Mouse (Mus musculus) myocyte (in vitro differentiated cells): ENCODE results near the gene Dupd1. TPM values are rescaled to one million over a fixed set of nuclear protein-coding genes. Genes with fewer than 3 reads are reported as not detected.

Experiments used
- H3K27me3 ChIP-seq: one replicate; pipeline ENCODE4 v1.6.1; 2011; ENCODE audit not compliant: control insufficient read depth, insufficient read depth, insufficient read length
- H3K36me3 ChIP-seq: one replicate; pipeline ENCODE4 v1.6.1; 2011; ENCODE audit not compliant: control insufficient read depth, insufficient read depth
- H3K4me2 ChIP-seq: one replicate; pipeline ENCODE4 v1.6.1; 2011; ENCODE audit warnings: low read depth, control low read depth
- H3K4me3 ChIP-seq: one replicate; pipeline ENCODE4 v1.5.1; 2011; ENCODE audit warnings: mild to moderate bottlenecking, control low read depth, moderate library complexity
- H3K79me2 ChIP-seq: one replicate; pipeline ENCODE4 v1.6.1; 2011; ENCODE audit not compliant: control insufficient read depth, insufficient read depth
- H3ac ChIP-seq: one replicate; pipeline ENCODE4 v1.6.1; 2011; ENCODE audit not compliant: control insufficient read depth, insufficient read length
- CEBPB ChIP-seq: IDR thresholded peaks from 2 replicates; pipeline ENCODE4 v1.6.1; 2011; ENCODE audit warnings: mild to moderate bottlenecking, moderate library complexity; ENCODE audit not compliant: poor library complexity, insufficient read depth, severe bottlenecking
- E2F4 ChIP-seq: IDR thresholded peaks from one replicate; pipeline ENCODE4 v1.6.1; 2011; ENCODE audit warnings: mild to moderate bottlenecking, control low read depth, moderate library complexity; ENCODE audit not compliant: insufficient read depth
- MAX ChIP-seq: IDR thresholded peaks from one replicate; pipeline ENCODE4 v1.6.1; 2011; ENCODE audit warnings: low read depth, mild to moderate bottlenecking, control low read depth
- MYOD1 ChIP-seq, 3 experiments: IDR thresholded peaks; one replicate each; pipeline ENCODE4 v1.6.1; 2011; ENCODE audit warnings: control low read depth in 2 of 3, low read depth in 2 of 3, mild to moderate bottlenecking in 2 of 3, moderate library complexity in 1 of 3; ENCODE audit not compliant: insufficient read length in 2 of 3, control insufficient read depth in 1 of 3
- MYOG ChIP-seq, 3 experiments: IDR thresholded peaks; one replicate each; pipeline ENCODE4 v1.6.1; 2011; ENCODE audit warnings: control low read depth in 2 of 3, low read depth in 2 of 3, mild to moderate bottlenecking in 2 of 3; ENCODE audit not compliant: insufficient read length in 2 of 3, control insufficient read depth in 1 of 3, insufficient read depth in 1 of 3
- POLR2A ChIP-seq: IDR thresholded peaks from one replicate; pipeline ENCODE4 v1.6.1; 2011; ENCODE audit warnings: low read depth, mild to moderate bottlenecking, control low read depth, moderate library complexity; ENCODE audit not compliant: insufficient read length
- POLR2AphosphoS2 ChIP-seq: IDR thresholded peaks from one replicate; pipeline ENCODE4 v1.6.1; 2011; ENCODE audit warnings: low read depth, control low read depth; ENCODE audit not compliant: insufficient read length
- REST ChIP-seq: IDR thresholded peaks from one replicate; pipeline ENCODE4 v1.6.1; 2011; ENCODE audit warnings: mild to moderate bottlenecking, control low read depth, moderate library complexity; ENCODE audit not compliant: insufficient read depth, insufficient read length
- SRF ChIP-seq: IDR thresholded peaks from one replicate; pipeline ENCODE4 v1.6.1; 2011; ENCODE audit warnings: low read depth; ENCODE audit not compliant: control insufficient read depth, insufficient read length
- TCF12 ChIP-seq: IDR thresholded peaks from one replicate; pipeline ENCODE4 v1.6.1; 2011; ENCODE audit warnings: mild to moderate bottlenecking, control low read depth; ENCODE audit not compliant: poor library complexity, insufficient read depth, severe bottlenecking
- TCF3 ChIP-seq: IDR thresholded peaks from one replicate; pipeline ENCODE4 v1.6.1; 2011; ENCODE audit warnings: low read depth, control low read depth; ENCODE audit not compliant: insufficient read length
- USF1 ChIP-seq: IDR thresholded peaks from one replicate; pipeline ENCODE4 v1.6.1; 2011; ENCODE audit warnings: low read depth, mild to moderate bottlenecking, control low read depth, moderate library complexity
- polyA plus RNA-seq: library from polyadenylated mRNA; unstranded; fragments of >200 nt; fragmentation: generic; extraction: Trizol; gene quantifications from one replicate; pipeline ENCODE4 v1.2.1, GENCODE M21; 2012; ENCODE audit warnings: missing spikeins

Dupd1 gene
- polyA plus RNA-seq, 1 experiment: 0.14 TPM

DNA sequence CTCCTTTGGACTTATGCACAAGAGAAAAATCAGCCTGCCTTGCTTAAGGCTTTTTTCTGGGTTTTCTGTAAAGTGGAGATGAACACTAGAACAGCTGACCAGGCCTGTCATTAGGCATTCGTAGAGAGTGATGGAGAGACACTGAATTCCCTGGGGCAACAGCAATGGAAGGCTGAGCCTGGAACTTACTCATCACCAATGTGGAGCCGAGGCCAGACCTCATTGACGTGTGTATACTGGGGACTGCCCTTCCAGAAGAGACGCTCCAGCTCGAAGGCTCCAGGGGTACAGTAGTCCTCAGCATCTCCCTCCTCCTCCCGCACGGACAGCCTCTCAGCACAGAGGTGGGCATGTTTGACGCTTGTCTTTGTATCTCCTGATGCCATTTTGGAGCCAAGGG is 11.7 kb downstream of the Dupd1 start:
- peak overlapping the region; percentile 24 for H3K4me2 ChIP-seq
- H3ac ChIP-seq: no peak overlapping the region
- no peaks in the 10 kb centered on the region for H3K27me3 ChIP-seq
- no peaks in the 10 kb centered on the region for H3K36me3 ChIP-seq
- no peak overlapping the region for H3K4me3 ChIP-seq
- no peak for TF ChIP-seq E2F4
- TF ChIP-seq MYOD1 (IDR thresholded peaks at IDR 0.05; ENCODE audit: control insufficient read depth in 1 of 3, insufficient read length in 2 of 3, low read depth in 2 of 3): no peak
- H3K79me2 ChIP-seq: no peaks in the 10 kb centered on the region

DNA sequence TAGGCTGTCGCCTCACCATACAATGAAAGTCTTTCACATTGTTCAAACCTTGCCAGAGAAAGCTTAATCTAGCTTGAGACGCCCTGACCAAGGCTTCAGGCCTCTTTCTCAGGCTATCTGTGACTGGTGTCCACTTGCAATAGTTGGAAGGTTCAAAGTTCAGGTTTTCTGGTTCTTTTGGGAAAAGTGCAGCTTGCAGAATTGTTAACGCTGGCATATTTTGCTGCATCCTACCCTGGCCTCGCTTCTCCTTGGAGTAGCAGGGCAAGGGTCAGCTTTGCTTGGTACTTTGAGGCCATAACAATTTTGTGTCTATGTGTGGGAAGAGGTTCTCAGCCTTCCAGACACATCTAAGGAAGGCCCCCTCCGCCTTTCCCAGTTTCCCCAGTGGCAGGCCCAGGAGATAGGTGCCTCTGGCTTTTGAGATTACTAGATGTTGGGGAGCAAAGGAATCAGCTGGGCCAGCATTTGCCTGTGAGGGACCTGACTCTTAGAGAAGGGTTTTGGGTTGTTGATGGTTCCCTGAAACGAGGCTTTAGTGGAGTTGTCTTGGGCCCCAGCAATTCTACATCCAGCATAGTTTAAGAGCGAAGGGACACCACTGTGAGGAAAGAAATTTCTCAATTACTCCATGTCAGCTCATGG is 18.1 kb downstream of the Dupd1 start:
- Histone ChIP-seq H3K79me2 (no peaks in the 10 kb centered on the region), H3K36me3 (no peaks in the 10 kb centered on the region), H3K4me2 (no peak overlapping the region), H3K27me3 (no peaks in the 10 kb centered on the region), H3ac (no peak overlapping the region), H3K4me3 (no peak overlapping the region)
- TF ChIP-seq POLR2A: no peak
- TF ChIP-seq TCF12: no peak
- TF ChIP-seq SRF: no peak
- TF ChIP-seq REST: no peak
- TF ChIP-seq MYOD1 (IDR thresholded peaks at IDR 0.05; ENCODE audit: control insufficient read depth in 1 of 3, insufficient read length in 2 of 3, low read depth in 2 of 3): no peak
- no peak for TF ChIP-seq POLR2AphosphoS2
- no peak for TF ChIP-seq E2F4
- TF ChIP-seq MYOG (IDR thresholded peaks at IDR 0.05; ENCODE audit: control insufficient read depth in 1 of 3, insufficient read depth in 1 of 3, insufficient read length in 2 of 3, low read depth in 2 of 3): no peak
- no peak for TF ChIP-seq MAX
- TF ChIP-seq CEBPB: no peak
- TF ChIP-seq TCF3: no peak
- no peak for TF ChIP-seq USF1

GRCm38 (mm10) chr14:21695020-21695419 is 19.4 kb downstream of the Dupd1 start:
- Histone ChIP-seq H3K4me2 (no peak overlapping the region), H3K27me3 (no peaks in the 10 kb centered on the region), H3K36me3 (no peaks in the 10 kb centered on the region), H3K79me2 (no peaks in the 10 kb centered on the region), H3ac (no peak overlapping the region), H3K4me3 (no peak overlapping the region)
- no peak for TF ChIP-seq TCF12
- no peak for TF ChIP-seq USF1
- TF ChIP-seq MYOG (IDR thresholded peaks at IDR 0.05; ENCODE audit: control insufficient read depth in 1 of 3, insufficient read depth in 1 of 3, insufficient read length in 2 of 3, low read depth in 2 of 3): no peak
- TF ChIP-seq E2F4: no peak
- no peak for TF ChIP-seq REST
- TF ChIP-seq MYOD1 (IDR thresholded peaks at IDR 0.05; ENCODE audit: control insufficient read depth in 1 of 3, insufficient read length in 2 of 3, low read depth in 2 of 3): no peak
- TF ChIP-seq MAX: no peak
- TF ChIP-seq TCF3: no peak
- TF ChIP-seq POLR2AphosphoS2: no peak
- no peak for TF ChIP-seq CEBPB
- TF ChIP-seq POLR2A: no peak
- TF ChIP-seq SRF: no peak

DNA sequence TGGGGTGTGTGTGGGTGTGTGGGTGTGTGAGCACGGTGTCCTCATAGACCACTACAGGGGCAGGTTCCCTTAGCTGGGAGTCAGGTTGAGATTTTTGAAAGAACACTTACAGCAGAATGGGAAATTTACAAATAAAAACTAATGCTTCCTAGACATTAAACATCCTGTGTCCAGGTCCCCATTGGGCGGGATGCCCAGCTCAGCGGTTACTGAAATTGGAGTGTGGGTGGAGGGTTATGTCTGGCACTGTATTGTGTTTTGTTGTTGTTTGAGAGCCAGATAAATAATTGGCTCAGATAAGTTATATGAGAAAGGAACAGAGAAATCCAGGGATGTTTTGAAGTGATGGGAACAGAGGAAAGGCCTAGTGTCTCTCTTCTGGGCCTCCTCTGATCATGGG is 23.3 kb downstream of the Dupd1 start:
- Histone ChIP-seq H3K79me2 (no peaks in the 10 kb centered on the region), H3K27me3 (no peaks in the 10 kb centered on the region), H3ac (no peak overlapping the region), H3K4me2 (no peak overlapping the region), H3K4me3 (no peak overlapping the region), H3K36me3 (no peaks in the 10 kb centered on the region)
- TF ChIP-seq MAX: no peak
- no peak for TF ChIP-seq POLR2A
- TF ChIP-seq USF1: no peak
- TF ChIP-seq E2F4: no peak
- no peak for TF ChIP-seq TCF12
- TF ChIP-seq MYOD1 (IDR thresholded peaks at IDR 0.05; ENCODE audit: control insufficient read depth in 1 of 3, insufficient read length in 2 of 3, low read depth in 2 of 3): no peak
- no peak for TF ChIP-seq CEBPB
- TF ChIP-seq MYOG (IDR thresholded peaks at IDR 0.05; ENCODE audit: control insufficient read depth in 1 of 3, insufficient read depth in 1 of 3, insufficient read length in 2 of 3, low read depth in 2 of 3): no peak
- TF ChIP-seq SRF: no peak
- TF ChIP-seq POLR2AphosphoS2: no peak
- no peak for TF ChIP-seq TCF3
- no peak for TF ChIP-seq REST
